Mouse (Mus musculus): ENCODE data around the gene Tagap. TPM values are rescaled to one million over a fixed set of nuclear protein-coding genes. Genes with fewer than 3 reads are reported as not detected.
"Not testable (repeated sequence)": the region's sequence is repeated elsewhere in the genome, so short reads cannot be mapped to it uniquely, and the experiment has no call there.

Gene Tagap
- polyA plus RNA-seq, 1 experiment, result 2.3 TPM

DNA sequence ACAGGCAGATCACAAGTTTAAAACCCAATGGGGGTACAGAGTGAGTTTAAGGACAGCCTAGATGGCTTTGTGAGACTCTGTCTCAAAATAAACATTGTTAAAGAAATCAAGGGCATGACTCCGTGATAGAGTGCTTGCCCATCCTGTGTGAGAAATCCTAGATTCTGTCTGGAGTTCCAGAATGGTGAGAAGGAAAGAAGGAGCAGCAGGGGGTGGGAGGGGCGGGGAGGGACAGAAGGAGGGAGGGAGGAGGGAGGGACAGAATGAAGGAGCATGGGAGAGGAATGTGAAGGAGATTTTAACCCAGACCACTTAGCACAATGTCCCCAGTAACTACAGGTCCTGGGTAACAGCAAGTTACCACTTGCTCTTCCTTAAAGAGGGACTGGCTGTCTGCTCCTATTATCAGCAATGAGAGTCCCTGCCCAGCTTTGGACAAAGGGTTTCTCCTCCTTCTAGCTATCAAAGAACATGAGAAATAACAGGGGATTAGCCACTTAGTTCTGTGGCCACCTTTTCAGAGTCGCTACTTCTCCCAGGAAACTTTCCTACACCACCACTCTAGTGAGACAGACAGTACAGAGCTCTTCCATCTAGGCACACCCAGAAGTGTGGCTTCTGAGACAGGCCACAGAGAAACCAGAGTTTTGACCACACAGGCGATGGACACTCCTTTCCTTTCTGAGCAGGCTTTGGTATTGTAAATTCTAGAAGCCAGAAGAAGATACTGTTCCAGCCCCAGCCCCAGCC, 19.7 kb upstream of the Tagap start:
- 39% methylated on average over 4 of the region's 4 CpGs for WGBS
- no peak for DNase-seq (ENCODE audit: low read depth, low spot score)

DNA sequence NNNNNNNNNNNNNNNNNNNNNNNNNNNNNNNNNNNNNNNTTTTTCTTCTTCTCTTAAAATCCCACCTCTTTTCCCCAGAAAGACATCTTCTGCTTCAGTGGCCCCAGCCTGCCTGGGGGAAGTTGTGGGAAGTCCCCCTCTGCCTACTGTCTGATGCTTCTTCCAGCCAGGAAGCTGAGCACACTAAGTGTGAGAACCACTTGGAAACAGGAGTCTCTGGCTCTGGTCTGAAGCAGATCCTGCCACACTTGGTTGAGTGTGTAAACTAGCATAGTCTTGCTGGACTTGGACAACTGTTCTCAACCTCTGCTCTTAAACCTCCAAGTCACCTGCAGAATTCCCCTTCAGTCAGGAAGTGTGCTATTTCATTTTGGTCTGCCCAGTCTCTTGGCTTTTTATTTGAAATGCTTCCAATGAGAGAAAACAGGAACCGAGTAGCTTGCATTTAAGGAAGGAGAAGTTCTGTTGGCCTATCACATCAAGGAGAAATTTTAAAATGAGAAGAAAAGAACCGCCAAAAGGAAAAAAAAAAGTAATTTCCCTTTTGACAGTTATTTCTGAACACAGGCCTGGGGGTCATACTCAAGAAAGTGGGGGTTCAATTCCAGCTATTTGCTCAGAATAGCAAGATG, 11.1 kb upstream of the Tagap start:
- no peak for DNase-seq (ENCODE audit: low read depth, low spot score)
- 61% methylated on average over 2 of the region's 2 CpGs for WGBS

DNA sequence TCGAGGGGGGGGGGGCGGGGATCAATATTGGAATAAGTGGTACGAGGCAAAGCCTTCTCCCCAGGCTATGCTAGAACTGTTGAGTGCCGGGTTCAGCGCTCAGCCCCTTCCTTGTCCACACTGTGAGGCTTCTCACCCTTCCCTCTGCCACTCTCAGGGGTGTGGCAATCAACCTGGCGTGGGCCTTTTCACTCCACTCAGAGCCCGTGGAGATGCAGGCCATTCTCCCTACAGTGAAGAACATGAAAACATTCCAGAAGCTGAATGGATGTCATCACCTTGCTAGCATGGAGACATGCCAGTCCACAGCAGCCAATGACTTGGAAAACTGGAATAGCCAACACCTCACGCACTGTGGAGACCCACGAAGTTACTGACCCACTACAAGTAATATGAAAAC, 10.0 kb upstream of the Tagap start:
- DNase-seq (ENCODE audit: low read depth, low spot score), result no peak
- 71% methylated on average over 9 of the region's 9 CpGs for WGBS

DNA sequence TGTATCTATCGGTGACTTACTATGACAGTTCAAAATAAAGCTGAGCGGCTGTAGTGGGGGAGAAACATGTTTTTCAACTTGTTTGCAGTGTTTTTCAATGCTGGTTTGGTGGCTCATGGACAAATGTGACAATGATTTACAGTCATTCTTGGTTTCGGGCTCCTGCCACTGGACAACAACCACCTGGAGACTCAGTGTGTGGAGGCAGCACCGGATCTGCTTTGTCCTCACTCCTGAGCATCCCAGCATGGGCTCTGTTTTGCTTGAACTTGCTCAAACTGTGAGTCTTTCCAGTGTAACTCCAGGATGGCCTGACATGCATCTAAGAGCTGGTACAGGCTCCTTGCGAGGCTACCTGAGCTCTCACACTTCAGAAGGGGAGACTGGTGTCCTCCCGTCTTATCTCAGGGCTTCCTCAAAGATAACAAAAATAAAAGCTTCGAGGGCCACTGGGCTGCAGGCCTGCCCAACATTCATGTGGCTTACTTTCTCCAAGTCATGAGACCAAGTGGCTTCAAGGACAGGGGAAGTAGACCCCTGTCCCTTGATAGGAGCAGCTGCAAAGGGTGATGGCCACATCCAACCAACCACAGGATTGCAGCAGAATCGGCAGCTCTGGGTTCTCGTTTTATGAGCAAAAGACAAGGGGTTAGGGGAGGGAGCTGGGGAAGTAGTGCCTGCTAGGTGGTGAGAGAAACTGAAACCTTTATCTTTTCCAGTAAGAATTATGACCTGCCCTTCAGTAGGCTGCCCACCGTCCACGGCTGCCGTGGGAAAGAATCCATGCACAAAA, 8.8 kb upstream of the Tagap start:
- DNase-seq (ENCODE audit: low read depth, low spot score), result no peak
- WGBS, result 57% methylated on average over 12 of the region's 12 CpGs

DNA sequence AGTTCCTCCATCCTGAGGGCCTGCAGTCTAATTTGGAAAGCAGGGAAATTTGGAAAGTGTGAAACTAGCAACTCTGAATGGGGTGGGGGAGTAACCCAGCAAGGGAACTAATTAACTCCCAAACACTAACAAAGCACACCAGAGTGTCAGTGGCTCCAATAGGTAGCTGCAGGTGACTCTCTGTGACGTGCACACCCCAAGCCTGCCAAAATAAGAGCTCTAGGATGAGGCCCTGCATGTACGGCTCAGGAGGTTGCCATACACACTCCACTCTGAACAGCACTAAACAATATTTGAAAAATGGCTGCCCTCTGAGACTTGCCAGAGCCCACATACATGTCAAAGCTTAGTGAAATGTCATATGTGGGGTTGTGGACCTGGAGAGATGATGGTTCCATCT, 7.4 kb upstream of the Tagap start:
- DNase-seq (ENCODE audit: low read depth, low spot score), result no peak
- WGBS, result 96% methylated on average over 2 of the region's 2 CpGs

DNA sequence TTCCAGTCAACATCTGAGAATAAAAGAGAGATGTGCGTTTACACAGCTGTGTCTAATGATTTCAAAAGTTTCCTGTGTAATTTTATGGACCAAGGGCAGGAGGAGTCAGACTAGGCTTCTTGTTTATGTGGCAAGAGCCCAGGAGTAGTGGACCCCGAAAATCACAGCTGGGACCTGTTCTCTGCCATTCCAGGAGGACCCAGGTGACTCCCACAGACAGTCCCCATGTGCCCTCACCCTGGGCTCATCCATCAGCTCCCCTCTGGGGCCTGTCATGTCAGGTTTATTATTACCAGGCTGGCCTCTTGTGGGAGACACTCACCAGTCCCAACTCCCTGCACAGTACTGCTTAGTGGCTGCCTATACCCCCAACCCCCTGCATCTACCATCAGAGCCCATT, 6.6 kb upstream of the Tagap start:
- DNase-seq (ENCODE audit: low read depth, low spot score), result no peak
- WGBS, result 52% methylated on average over 2 of the region's 2 CpGs

DNA sequence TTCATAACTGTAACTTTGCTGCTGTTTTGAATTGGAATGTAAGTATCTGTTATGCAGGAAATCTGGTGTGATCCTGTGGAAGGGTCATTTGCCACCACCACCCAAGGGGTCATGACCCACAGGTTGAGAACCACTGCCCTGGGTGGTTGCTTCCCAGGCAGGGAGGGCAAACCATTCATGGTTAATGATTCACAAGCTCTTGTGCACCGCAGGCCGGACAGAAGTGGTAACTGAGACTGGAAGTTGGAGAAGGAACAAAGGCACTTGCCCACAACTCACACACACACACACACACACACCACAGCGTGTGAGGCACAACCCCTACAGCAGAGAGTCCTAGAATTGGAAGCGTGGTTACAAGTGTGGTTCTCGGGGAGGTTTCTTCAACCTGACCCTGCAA, 3.2 kb upstream of the Tagap start:
- WGBS, result 50% methylated on average over 5 of the region's 5 CpGs
- DNase-seq (ENCODE audit: low read depth, low spot score), result no peak

DNA sequence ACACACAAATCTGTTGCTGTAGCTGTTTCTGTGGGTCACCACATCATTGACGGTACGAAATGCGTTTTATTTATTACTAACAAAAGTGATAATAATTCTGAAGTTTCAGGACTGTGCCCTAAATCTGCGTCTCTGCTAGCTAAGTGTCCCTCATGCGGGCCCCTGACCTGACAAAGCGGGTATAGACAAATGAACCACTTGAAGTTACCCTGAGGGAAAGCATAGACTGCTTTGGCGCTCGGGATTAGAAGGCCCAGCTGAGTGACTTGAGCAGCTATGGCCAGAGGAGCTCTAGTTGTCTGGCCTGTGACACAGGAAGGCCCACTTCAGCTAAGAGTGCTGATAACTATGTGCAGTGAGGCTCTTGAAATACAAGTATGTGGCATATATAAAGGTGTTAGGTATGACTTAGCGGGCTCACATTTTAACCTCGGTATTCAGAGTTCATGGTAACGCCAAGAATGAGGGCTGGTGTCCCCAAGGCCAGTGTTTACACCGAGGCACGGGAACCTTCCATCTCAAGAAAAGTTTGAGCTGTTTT, 1.5 kb upstream of the Tagap start:
- DNase-seq (ENCODE audit: low read depth, low spot score), result no peak
- 94% methylated on average over 13 of the region's 13 CpGs for WGBS

DNA sequence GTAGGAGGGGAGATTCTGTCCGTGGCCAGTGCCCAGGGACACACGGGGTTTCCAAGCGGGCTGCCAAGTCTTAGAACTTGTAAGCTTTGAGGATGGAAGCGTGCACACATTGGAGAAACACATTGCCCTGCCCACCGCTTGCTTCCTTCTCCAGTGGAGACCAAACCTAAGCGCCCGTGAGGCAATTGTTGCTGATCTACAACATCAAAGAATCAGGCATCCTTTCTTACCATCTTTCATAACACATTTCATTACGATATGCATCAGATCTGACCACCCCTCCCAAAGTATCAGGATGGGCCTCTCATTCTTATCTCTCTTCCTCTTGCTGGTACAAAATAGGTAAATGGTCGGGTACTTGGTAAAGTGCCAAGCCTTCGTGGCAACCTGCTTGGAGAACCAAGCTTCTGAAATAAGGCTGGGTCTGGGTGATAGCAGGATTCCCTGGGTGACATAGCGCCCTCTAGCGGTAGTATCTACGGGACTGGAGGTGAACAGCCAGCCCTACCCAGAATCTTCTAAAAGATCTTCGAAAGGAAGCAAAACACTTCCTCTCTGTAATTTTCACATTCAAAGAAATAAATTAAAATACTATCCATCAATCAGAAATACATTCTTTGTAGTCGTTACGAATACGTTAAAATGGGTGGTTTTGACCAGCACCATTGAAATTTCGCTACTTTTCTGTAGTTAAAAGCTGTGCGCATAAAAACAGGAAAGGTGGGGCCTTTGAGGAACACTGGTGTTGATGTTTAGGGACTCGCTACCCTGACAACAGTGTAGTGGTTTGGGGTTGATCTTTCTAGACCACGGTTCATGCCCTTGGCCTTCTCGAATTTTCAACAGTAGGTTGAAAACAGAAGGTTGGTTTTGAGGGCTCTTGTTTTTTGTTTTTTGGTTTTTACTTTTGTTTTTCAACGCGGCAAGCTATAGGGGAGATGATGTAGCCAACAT, 2.1 kb downstream of the Tagap start:
- DNase-seq (ENCODE audit: low read depth, low spot score), result no peak
- 60% methylated on average over 24 of the region's 24 CpGs for WGBS

DNA sequence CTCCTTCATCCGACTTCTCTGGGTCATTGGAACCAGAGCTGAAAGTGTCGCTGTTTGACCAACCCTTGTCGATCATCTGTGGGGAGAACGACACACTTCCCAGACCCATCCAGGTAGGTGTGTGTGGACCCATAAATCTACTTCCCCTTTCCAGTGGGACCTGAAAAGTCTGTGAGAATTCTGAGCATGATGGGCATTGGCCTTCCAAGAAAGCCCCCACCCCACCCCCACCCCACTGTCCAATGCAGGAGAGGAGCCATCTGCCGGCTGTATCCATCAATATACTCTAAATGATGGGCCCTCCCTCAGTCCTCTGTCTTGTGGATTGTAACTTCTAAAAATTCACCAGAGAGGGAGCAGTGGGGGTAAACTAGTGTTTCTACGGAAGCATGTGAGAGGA, 2.9 kb downstream of the Tagap start:
- DNase-seq (ENCODE audit: low read depth, low spot score), result no peak
- WGBS, result 81% methylated on average over 6 of the region's 6 CpGs

DNA sequence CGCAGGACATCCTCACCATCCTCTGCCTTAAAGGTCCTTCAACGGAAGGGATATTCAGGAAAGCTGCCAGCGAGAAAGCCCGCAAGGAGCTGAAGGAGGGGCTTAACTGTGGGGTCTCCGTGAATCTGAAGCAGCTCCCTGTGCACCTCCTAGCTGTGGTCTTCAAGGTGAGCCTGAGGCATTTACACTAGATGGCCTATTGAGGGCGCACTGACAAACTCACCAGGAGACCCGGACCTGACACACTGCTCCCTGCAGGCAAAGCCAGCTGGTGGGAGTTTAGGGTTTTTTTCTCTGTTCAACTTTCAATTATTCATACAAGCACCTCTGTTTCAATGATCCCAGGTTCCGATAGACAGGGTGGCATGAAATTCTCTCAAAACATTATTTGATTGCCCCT, 3.5 kb downstream of the Tagap start:
- 49% methylated on average over 8 of the region's 8 CpGs for WGBS
- no peak for DNase-seq (ENCODE audit: low read depth, low spot score)

DNA sequence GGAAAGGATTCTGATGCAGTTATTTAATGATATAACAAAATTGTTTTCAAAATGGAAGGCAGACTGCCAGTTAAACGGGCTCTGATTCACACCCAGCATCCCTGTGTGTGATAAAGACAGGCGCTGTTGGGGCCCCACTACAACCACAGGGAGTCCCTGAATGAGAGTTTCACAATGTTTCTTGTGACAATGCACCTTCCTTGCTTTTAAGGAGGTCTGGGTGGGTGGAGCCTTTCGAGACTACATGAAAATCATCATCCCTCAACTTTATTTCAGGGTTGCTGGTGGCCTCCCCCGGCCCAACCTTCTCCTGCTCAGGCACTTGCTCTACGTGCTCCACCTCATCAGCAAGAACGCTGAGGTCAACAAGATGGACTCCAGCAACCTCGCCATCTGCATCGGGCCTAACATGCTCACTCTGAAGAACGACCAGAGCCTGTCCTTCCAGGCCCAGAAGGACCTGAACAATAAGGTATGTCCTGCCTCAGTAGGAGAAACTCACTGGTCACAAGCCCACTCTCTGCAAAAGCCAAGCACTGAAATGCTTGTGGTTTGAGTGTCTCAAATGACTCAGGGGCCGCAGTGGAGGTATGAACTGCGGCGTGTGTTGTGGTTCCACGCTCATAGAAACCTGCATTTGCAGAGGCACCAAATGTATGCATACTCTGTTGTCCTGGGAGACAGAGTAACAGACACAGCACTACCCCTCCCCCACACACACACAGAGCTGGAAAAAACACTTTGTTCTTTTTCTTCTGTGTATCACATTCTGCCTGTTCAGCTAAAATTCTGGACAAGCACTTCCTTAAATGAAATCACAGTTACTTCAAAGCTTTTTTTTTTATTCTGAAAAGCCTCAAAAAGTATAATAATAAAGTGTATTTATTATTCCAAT, 5.5 kb downstream of the Tagap start:
- 79% methylated on average over 13 of the region's 13 CpGs for WGBS
- DNase-seq (ENCODE audit: low read depth, low spot score), result no peak

DNA sequence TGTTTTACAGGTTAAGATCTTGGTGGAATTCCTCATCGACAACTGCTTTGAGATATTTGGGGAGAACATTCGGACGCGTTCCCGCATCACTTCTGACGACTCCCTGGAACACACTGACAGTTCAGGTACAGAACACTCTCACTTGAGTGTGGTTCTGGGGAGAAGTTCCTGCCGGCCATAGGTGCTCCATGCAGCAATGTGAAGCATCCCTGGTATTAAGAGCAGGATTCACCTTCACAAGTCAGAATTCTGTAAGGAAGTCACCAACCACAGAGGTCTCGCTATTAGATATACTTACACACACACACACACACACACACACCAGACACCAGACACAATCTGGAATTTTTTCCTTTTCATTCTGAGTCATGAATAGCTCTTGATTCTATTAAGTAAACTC, 6.3 kb downstream of the Tagap start:
- 80% methylated on average over 7 of the region's 8 CpGs for WGBS
- DNase-seq (ENCODE audit: low read depth, low spot score), result not testable (repeated sequence)

DNA sequence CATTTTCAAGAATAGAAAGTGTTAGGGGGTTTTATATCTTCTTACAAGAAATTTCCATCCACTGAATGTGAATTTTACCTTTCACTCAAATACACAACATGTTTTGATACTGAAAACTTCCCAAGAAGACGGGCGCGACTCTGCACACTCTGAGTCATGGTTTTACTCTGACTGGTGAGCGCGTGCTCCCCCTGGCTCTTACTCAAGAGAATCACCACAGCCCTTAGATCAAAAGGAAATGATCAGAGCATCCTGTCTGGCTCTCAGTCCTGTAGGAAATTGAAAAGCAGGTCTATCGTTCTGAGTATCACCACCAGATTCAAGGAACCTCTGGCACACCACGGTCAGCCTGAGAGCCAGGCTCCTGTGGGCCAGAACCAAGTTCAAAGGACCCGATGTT, 13.8 kb downstream of the Tagap start:
- DNase-seq (ENCODE audit: low read depth, low spot score), result no peak
- 29% methylated on average over 8 of the region's 8 CpGs for WGBS

DNA sequence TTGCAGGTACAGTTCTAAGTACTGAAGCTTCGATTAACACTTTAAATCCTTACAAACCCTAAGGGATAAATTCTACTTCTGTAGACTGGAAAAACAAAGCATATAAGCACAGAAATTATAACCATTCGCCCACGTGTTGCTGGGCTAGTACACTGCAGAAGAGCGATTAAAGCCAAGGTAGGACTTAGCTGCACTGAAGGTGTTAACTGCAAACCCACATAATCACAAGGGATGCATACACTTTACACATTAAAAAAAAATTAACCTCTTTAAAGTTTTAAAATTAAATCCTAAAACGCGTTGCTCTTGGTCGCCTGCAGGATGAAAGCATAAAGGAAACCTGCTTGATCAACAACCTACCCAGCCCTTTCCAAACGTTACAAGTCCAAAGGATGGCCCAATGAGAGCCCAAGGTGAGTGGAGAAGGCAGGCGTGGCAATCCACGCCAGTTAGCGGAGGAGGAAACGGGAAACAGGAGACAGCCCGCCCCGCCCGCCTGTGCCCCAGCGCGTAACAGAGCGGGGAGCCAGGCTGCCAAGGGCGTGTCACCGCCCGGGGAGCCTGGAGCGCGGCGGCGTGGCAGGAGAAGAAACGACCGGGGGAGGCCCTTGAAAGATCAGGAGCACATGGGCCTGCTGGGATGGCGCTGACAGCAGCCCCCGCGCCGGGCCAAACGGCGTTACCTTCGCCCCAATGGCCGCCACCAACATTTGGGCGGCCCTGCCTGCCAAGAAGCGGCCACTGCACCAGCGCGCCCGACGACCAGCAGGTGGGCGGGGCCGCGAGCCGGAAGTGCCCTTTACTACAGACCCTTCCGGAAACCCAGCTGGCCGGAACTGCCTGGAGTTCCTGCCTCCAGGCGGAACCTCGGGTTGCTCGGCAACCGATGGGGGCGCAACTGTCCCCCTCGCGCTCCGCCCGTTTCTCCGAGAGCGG, 19.6 kb downstream of the Tagap start, which contains the start of gene Rsph3a:
Gene Rsph3a, plus strand, starts transcription at position 498 of the 936 bp plus-strand sequence.
- not testable (repeated sequence) for DNase-seq (ENCODE audit: low read depth, low spot score)
- WGBS, result 1% methylated on average over 57 of the region's 58 CpGs

DNA sequence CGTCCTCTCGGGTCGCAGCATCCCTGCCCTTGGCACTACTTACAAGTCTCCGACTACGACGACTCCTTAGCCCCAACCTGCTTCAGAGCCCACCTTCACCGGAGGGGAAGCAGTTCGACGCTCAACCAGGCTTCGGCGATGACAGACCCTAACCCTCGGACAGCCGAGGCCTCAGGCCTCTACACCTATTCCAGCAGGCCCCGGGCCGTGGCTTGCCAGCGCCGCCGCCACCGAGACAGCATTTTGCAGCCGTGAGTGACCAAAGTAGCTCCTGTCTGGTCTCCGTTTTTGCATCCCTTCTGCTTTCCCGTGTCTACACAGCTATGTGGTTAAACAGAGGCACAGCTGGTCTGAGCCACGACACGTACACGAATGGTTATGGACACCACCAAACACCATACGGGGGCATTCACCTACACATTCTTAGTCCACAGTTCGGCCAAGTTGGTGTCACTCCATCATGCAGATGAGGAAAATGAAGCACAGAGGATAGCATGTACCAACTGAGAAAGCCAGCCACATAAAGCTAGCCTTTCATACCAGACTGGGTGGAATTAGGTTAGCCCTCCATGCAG, 20.3 kb downstream of the Tagap start:
- not testable (repeated sequence) for DNase-seq (ENCODE audit: low read depth, low spot score)
- under 1% methylated on average over 19 of the region's 27 CpGs for WGBS

DNA sequence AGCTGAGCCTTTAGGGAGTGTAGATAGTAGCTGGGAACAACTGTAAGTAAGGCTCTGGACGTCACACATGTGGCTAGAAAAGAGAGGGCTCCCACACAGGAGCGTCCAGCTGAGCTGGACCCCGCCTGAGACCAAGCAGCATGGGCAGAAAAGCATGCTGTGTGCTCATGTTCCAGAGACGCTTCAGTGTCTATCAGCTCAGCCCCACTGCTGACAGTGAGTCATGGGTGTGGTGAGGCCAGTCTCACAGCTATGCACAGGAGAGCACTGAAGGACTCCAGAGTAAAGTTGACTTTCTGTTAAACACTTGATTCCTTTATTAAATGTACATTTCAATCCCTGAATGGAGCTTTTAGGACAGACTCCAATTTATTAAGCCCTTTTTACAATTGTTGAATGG, 25.5 kb downstream of the Tagap start:
- not testable (repeated sequence) for DNase-seq (ENCODE audit: low read depth, low spot score)
- no CpG with 5 or more reads among the region's 4 CpGs for WGBS

All from large intestine, adult 2 months (tissue).